Mouse (Mus musculus) bone marrow, adult 2 months (tissue): ENCODE results near the gene Igf2bp3. TPM values are rescaled to one million over a fixed set of nuclear protein-coding genes. Genes with fewer than 3 reads are reported as not detected.

Experiments
- H3K27ac ChIP-seq: fragments of 200-500 bp; 2 replicates; pipeline ENCODE4 v1.5.1; 2012; ENCODE audit warnings: low read depth, mild to moderate bottlenecking, control low read depth, inconsistent platforms, low read length; ENCODE audit not compliant: control insufficient read depth, poor library complexity, insufficient read depth
- H3K4me1 ChIP-seq: fragments of 200-500 bp; 2 replicates; pipeline ENCODE4 v1.6.1; 2011; ENCODE audit warnings: low read length; ENCODE audit not compliant: control insufficient read depth, insufficient read depth
- H3K4me3 ChIP-seq: fragments of 200-500 bp; replicated peaks from 2 replicates; pipeline ENCODE3; 2011; ENCODE audit warnings: mild to moderate bottlenecking, low read depth, low read length, control low read depth; ENCODE audit not compliant: control insufficient read depth
- CTCF ChIP-seq: fragments of 200-500 bp; IDR thresholded peaks from 2 replicates; pipeline ENCODE4 v1.5.1; 2011; ENCODE audit warnings: low read length, control low read depth; ENCODE audit not compliant: control insufficient read depth, insufficient read depth
- POLR2A ChIP-seq: fragments of 200-500 bp; IDR thresholded peaks from 2 replicates; pipeline ENCODE4 v1.6.1; 2011; ENCODE audit warnings: low read depth, mild to moderate bottlenecking, control low read depth, low read length, borderline replicate concordance; ENCODE audit not compliant: control insufficient read depth
- WGBS: fragments of 180-500 bp; shearing (Covaris S2); methylation state at CpG from one replicate; pipeline ENCODE4 v1.1.7; 2018; 5-methylcytosine and 5-hydroxymethylcytosine counted together
- polyA plus RNA-seq: library from polyadenylated mRNA; stranded (reverse); fragments of >200 nt; gene quantifications from 2 replicates; pipeline ENCODE4 v1.2.4, GENCODE M21; 2011; ENCODE audit warnings: low replicate concordance; ENCODE audit not compliant: missing spikeins, insufficient read depth, insufficient read length

The Igf2bp3 gene
- polyA plus RNA-seq, 1 experiment = 2.7 TPM

DNA sequence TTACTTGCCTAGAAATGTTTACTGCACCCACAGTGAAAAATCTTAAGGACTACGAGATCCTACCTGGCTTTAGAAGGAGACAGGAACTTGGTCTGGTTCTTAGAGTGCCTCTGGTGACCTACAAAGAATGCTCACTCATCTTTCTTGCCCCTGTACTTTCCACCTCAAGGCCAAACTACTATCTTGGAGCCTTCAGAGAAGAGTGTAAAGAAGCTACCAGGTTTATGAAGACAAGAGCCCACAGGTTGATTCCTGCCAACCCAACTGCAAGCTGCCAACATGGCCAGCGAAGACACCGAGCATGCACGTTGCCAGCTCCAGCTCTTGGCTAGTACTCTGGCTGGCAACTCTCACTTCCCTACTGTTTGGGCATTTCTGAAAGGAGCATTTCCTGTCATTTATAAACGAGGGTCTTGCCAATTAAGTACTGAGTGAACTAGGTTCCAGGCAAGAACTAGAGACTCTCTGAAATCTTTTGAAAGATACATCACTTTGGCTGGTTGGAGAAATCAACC, 117.1 kb downstream of the Igf2bp3 start:
- 69% methylated on average over 5 of the region's 5 CpGs for WGBS
- no peak overlapping the region for H3K27ac ChIP-seq
- TF ChIP-seq POLR2A (no peak), CTCF (no peak)

DNA sequence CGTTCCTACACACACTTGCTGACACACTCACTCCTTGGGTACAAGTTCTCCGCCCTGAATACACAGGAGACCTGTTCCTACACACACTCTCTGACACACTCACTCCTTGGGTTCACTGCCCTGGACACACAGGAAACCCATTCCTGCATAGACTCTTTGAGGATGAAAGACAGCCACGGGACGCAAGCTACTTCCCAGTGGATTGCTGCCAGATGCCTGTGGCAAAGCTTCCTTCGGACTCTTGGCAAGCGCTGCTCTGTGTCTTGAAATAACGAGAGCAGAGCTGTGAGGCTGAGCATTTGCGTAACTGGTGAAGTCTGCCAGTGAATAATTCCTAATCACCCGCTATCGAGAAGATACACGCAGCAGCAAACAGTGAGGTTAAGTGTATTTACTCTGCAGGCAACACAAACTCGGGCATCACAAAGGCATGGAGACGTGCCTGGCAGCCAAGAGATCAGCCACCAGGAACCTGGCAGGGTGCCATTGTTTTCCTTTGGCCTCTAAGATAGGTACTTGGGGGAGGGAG, 117.8 kb downstream of the Igf2bp3 start:
- 76% methylated on average over 13 of the region's 13 CpGs for WGBS
- Histone ChIP-seq H3K27ac (no peak overlapping the region), H3K4me1 (no peaks in the 10 kb centered on the region)

More for the DNA sequence above, 117.1 kb downstream of the Igf2bp3 start:
- Histone ChIP-seq H3K4me3 (no peak overlapping the region), H3K4me1 (no peaks in the 10 kb centered on the region)

DNA sequence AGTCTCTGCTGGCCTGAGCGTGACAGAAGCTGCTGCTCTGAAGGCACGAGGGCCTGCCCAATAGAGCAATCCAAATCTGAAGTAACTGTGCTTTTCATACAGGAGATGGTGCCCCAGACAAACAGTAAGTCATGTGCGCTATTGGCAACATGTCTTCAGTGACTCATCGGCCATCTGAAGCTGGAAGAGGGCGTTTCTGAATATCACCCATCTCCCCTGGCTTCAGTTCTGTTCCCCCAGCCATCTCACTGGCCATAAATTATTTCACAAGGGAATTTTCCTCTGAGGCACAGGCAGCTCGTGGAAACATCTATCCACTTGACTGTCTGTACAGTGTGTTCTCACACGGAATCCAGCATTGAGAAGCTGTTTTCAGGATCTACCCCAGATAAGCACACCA, 118.3 kb downstream of the Igf2bp3 start:
- Histone ChIP-seq H3K4me1 (no peaks in the 10 kb centered on the region), H3K27ac (no peak overlapping the region), H3K4me3 (no peak overlapping the region)
- WGBS = 80% methylated on average over 7 of the region's 7 CpGs
- no peak for TF ChIP-seq POLR2A
- no peak for TF ChIP-seq CTCF

More for the DNA sequence above, 117.8 kb downstream of the Igf2bp3 start:
- H3K4me3 ChIP-seq = no peak overlapping the region
- TF ChIP-seq POLR2A (no peak), CTCF (no peak)

DNA sequence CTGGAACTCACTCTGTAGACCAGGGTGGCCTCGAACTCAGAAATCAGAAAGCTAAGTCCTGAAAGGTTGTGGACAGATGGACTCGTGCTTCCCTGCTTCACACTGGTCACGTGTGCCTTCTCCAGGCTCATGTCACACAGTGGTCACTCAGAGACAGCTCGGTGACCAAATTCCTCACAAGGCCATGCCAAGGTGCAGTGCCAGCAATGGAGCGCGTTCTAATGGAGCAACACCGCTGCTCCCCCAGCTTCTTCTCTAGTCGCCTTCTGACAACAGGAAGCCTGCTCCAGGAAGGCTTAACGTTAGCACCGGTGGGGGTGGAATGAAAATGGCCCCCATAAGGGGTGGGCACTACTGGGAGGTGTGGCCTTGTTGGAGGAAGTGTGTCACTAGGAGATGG, 119.8 kb downstream of the Igf2bp3 start:
- 82% methylated on average over 10 of the region's 10 CpGs for WGBS
- no peak for TF ChIP-seq POLR2A
- TF ChIP-seq CTCF = no peak
- Histone ChIP-seq H3K4me3 (no peak overlapping the region), H3K4me1 (no peaks in the 10 kb centered on the region), H3K27ac (no peak overlapping the region)

DNA sequence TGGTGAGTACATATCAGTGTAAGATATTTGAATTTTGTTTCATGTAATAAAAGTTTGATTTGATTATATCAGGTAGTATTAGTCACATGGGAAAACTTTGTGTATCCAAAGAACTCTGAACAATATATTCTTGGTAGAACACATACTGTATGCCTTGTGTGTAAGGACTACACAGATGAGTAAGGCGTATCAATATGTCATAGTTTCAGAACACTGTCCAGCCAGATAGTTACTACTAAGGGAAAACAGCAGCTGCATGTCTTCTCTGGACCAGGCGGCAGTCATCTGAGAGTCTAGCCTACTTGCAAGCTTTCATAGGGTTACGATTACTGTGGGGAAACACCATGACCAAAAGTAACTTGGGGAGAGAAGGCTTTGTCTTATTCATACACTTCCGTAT, 131.7 kb downstream of the Igf2bp3 start:
- TF ChIP-seq CTCF = no peak
- no peak for TF ChIP-seq POLR2A
- Histone ChIP-seq H3K27ac (no peak overlapping the region), H3K4me3 (no peak overlapping the region), H3K4me1 (no peaks in the 10 kb centered on the region)
- WGBS = 90% methylated on average over 4 of the region's 4 CpGs

DNA sequence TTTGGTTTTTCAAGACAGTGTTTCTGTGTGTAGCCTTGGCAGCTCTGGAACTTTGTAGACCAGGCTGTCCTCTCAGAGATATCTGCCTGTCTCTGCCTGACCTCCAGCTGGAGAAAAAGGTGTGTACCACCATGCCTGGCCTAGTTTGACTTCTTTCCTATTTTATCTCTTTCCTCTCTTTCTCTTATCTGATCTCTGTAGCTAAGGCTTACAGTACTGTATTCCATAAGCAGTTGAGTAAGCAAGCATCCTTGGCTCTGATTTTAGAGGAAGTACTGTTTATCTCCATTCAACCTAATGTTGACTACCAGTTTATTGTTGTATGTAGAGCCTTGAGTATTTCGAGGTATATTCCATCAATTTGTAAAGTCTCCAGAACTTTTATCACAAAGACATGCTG, 135.4 kb downstream of the Igf2bp3 start:
- no peaks in the 10 kb centered on the region for H3K4me1 ChIP-seq
- WGBS = 82% methylated on average over 1 of the region's 1 CpGs
- H3K27ac ChIP-seq = no peak overlapping the region
- no peak overlapping the region for H3K4me3 ChIP-seq
- TF ChIP-seq POLR2A = no peak
- TF ChIP-seq CTCF = no peak

DNA sequence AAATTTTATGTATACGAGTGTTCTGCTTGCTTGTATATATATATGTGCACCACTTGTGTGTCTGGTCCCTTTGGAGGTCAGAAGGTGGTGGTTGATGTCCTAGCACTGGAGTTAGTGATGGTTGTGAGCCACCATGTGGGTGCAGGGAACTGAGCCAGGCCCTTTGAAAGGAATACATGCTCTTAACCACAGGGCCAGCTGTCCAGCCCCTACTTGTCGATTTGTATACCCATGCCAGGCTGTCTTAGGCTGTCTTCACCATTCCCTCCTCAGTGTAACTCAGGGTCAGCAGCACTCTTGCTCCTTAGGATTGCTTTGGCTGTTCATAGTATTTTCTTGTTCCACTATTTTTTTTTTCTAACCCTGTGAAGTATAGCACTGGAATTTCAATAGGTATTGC, 136.9 kb downstream of the Igf2bp3 start:
- H3K4me1 ChIP-seq = no peaks in the 10 kb centered on the region
- no peak overlapping the region for H3K27ac ChIP-seq
- TF ChIP-seq CTCF = no peak
- TF ChIP-seq POLR2A = no peak
- no peak overlapping the region for H3K4me3 ChIP-seq
- WGBS = 76% methylated on average over 2 of the region's 2 CpGs

DNA sequence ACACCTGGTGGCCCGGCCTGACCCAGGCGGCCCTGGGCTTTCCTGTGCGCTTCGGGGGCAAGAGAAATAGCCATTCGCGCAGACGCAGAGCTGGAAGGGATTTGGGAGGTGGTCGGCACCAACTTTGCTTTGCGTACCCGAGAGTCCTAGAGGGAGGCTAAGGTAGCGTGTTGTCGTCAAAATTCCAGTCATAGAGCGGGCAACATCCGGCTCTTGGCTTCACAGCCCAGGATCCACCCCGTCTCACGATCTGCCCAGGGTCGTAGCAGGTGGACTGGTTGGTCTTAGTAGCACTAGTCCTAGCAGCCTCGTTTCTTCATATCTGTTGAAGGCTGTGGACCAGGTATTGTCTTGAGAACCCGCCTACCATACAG, 140.7 kb downstream of the Igf2bp3 start:
- WGBS = 1% methylated on average over 19 of the region's 19 CpGs
- TF ChIP-seq CTCF (no peak), POLR2A (no peak)
- H3K4me1 ChIP-seq = no peaks in the 10 kb centered on the region; the same call in 1 of the 2 replicates
- peak overlapping the region; percentile 69 for H3K4me3 ChIP-seq
- H3K27ac ChIP-seq = peak overlapping the region; percentile 80; the same call in 1 of the 2 replicates

DNA sequence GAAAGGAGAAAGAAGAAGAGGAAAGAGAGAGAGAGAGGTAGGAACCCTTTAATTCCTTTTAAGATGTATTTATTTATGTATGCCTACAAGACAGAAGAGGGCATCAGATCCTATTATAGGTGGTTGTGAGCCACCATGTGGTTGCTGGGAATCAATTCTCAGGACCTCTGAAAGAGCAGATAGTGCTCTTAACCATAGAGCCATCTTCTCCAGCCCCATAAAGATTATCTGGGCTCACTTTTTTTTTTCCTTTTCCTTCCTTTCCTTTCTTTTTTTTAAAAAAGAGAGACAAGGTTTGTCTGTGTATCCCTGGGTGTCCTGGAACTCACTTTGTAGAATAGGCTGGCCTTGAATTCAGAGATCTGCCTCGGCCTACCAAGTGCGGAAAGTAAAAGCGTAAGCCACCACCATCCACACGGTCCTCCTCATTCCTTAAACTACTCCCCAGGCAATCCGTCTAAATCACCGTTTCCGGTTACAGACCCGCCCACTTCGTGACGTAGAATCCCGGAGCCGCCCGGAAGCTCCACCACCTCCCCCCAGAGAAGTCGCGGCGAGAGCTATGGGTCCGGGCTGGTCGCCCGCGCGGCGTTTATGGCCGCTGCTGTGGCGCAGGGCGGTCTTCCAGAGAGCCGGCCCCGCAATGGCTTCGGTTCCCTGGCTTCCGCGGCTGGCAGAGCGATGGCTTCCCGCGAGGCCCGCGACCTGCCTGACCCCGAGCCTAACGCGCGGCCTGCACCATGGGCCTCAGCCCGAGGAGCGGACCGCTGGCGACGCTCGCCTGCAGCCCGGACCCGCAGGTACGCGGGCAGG, 141.2 kb downstream of the Igf2bp3 start, which contains the start of gene Malsu1:
Malsu1 (plus strand) TSS at position 492 of the 813 bp plus-strand sequence.
- no peaks in the 10 kb centered on the region; the same call in 1 of the 2 replicates for H3K4me1 ChIP-seq
- peak within 1 kb of the TSS; percentile 80 for H3K27ac ChIP-seq
- peak within 1 kb of the TSS; percentile 69 for H3K4me3 ChIP-seq
- peak; percentile 67; the same call in 1 of the 2 replicates for TF ChIP-seq POLR2A
- TF ChIP-seq CTCF = no peak
- whole genome bisulfite sequencing = under 1% methylated on average over 49 of the region's 49 CpGs
